Mouse (Mus musculus) left cerebral cortex, postnatal 10 days (tissue): ENCODE measurements at regions not wholly inside any gene's neighbourhood (a gene's known extent, or its start where the extent isn't known, plus 50 kb on each side); places are given as distances from the start of the nearest gene placed in this dataset.

ENCODE experiments used
- DNase-seq, 2 experiments: peaks; one replicate each; pipeline ENCODE4 v3.0.0; 2021 to 2022; ENCODE audit warnings: low spot score in 2 of 2, mixed read lengths in 1 of 2; ENCODE audit errors: extremely low spot score in 1 of 2
- intact Hi-C: fragments of 180-260 bp; cut with DNase I; formaldehyde crosslinking; loops from one replicate; pipeline ENCODE4 v1.15.1; 2025

DNA sequence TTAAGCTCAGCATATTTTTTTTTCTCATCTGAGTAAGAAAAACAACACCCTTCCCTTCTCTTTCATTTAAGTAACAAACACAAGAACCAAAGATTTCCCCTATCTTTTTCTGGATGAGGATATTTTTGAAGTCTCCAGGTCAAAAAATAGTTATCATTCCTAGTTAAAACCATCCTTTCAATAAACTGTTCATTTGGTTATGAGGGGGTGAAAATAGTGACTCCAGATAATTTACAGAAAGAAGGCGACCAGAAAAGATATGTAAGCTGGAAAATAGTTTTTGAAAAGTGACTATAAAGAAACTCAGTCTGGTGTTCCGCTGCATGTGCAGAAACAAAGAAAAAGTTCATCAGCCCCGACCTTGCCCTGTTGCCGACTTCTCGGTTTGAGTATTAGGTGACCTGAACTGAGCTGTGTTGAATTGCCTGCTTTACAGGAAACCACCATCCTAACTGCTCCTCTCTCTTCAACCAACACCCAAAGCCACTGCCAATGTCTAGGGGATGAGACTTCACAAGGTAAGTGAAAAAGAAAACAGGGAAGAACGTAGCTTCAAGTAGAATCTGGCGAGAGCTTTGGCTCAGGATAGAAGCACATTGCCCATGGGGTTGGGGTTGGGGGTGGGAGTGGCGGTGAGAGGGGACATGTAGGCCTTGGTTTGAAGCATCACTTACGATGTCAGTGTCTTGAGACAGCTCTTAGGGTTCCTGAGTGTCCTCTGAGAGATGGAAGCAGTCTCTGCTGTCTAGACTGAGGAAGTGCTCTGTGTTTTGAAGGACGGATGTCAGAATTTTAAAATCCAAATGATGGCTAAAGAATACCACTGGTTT, 104.6 kb downstream of the Ube2e3 start:
- intact Hi-C loops = no loop called here
- no peak for DNase-seq

DNA sequence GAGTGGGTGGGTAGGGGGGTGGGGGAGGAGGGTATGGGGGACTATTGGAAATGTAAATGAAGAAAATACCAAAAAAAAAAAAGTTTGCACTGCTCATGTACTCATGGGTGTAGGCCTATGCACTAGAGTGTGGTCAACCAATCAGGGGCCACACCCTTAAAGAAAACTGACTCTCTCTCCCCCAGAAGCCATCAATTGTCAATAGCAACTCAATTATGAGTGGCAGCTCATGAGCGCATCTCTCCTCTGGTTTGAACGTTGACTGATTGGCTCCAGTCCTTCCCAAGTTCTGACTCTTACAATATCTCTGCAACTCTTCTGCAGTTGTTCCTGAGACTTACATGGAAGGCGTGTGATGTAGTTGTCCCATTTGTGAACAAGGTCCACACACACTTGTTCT, 105.9 kb downstream of the Ube2e3 start:
- DNase-seq = no peak
- intact Hi-C loops = no loop called here

DNA sequence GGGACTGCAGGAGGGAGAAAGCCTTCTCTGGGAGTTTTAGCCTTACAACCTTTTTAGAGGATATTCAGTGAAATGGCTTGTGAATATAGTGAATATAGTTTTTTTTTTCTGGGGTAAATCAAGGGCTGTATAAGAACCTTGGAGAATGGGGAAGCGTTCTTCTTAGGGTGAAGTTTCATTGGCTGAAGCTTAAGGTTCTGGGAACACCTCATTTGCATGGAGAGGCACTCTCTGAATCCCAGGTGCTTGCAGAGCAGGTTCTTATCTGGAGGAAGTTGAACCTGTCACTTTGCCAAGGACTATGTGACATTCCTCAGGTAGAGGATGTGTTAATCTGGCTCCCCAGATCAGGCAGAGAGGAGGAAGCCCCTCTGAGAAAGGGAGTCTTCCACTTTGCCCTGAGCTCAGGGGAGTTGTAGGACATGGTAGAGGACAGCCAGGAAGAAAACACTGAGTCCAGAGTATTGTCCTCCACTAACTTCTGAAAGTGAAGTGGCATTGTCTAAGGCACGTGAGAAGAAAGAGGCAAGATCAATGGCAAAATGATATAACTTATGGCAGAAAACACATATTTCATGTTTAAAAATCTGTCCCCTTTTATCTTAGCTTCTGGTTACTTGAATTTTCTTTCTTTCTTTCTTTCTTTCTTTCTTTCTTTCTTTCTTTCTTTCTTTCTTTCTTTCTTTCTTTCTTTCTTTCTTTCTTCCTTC, 106.9 kb downstream of the Ube2e3 start:
- intact Hi-C loops = no loop called here
- no peak for DNase-seq

DNA sequence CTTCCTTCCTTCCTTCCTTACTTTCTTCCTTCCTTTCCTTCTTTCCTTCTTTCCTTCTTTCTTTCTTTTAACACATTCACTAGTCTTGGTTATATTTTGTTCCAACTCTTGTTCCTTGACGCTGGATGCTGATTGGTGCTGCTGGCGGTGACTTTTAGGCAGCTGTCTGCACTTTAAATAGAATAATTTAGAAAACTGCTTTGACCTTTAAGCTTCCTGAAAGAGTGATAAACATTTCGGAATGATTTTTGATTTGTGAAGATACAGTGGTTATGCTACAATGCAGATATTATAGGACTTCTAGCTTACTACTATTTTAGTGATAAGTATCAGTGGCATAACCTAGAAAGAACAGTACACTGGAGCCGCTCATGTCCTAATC, 107.5 kb downstream of the Ube2e3 start:
- intact Hi-C loops = no loop called here
- DNase-seq = no peak

DNA sequence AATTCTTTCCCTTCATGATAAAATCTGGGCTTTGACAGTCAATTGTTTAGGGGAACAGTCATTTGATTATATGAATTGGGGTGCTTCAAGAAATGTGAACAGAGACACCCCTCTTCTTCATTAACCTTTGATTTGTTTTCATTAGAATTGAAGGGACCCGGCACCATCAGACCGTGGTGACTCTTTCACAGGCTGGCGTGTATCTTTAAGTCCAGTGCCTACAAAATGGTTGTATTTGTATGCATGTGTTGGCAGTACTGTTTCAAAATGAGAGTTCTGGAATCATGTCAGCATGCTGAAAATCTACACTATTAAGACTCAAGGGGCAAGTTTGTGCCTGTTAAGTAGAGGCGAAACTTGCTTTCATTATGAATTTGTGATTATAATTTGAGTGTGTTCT, 108.2 kb downstream of the Ube2e3 start:
- DNase-seq = no peak
- intact Hi-C loops = no loop called here

DNA sequence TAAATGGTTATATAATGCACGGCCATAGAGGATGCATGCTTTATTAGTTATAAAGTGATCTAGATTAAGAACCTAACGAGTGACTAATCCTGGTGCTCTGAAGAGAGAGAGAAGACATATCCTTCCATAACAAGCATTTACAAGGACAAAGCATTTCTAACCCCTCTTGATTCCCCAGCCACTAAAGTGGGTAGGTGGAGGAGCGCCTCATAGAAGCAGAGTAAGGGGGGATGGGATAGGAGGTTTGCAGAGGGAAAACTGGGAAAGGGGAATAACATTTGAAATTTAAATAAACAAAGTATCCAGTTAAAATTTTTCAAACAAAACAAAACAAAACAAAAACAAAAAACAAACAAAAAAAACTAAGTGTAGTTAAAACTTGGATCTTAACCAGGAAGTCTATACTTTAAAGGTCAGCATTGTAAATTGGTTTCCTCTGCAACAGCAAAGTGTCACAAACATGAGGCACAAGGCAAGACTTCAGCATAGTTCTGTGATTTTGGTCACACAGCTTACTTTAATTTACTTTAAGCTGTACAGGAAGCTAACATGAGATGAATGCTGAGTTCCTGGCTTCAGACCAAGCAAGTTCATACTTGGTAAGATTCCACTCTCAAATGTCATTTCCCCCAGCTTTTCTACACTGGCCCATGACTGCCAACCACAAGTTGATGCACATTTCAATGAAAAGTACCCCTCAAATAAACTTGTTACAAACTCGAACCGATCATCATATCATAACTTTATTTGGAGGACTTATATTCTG, 109.9 kb downstream of the Ube2e3 start:
- DNase-seq = no peak
- intact Hi-C loops = no loop called here

DNA sequence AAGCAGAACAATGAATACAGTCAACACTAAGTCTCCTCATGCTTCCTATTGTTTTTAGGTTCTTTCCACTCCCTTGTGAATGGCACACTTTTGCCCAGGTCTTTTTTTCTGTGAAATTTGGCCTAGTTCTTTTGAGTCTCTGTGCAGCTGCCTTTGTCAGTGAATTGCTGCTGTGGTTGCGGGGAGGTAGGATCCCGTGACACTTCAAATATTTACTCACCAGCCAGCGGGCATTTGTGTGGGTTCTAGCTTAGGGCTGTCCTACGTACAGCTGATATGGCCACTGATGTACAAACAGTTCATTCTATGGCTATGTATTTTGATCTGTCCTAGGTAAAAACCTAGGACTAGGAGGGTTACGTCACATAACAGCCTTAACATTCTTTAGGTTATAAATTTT, 112.1 kb downstream of the Ube2e3 start:
- intact Hi-C loops = no loop called here
- DNase-seq = no peak

DNA sequence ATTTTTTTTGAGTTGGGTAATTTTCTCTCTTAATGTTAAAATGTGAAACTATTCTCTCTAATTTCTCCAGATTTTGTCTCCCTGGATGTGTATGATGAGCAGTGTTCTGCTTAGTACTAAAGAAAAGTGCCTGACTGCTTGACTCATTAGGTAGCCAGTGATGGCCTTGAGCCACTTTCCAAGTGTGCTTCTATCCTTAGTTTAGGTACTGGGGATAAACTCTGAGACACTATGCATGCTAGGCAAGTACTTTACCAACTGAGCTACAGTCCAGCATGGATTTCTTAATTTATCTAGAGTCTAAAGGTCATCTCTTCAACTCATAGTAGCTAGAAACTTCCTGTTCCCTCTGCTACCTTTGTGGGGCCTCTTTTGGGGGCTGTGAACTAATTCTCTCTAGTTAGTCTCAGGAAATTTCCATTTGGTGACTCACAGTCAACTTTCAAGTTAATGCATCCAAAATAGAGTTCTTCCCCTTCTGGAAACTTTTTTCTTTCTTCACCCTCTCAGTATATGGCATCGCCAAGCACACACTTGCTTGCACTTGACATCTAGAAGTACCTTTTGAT, 112.8 kb downstream of the Ube2e3 start:
- DNase-seq = no peak
- intact Hi-C loops = no loop called here

DNA sequence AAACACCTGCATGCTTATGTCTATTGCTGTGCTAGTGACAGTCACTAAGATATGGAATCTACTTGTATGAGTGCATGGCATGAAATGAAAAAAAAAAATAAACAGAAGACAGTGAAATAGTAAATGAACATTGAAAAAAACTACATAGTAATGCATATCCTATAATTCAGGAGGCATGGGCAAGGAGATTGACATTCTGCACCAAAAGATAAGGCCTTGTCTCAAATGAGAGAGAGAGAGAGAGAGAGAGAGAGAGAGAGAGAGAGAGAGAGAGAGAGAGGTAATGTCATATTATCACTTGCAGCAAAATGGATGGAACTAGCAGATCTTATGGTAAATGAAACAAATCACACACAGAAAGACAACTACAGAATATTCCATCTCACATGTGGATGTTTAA, 115.4 kb downstream of the Ube2e3 start:
- no peak for DNase-seq
- intact Hi-C loops = no loop called here

DNA sequence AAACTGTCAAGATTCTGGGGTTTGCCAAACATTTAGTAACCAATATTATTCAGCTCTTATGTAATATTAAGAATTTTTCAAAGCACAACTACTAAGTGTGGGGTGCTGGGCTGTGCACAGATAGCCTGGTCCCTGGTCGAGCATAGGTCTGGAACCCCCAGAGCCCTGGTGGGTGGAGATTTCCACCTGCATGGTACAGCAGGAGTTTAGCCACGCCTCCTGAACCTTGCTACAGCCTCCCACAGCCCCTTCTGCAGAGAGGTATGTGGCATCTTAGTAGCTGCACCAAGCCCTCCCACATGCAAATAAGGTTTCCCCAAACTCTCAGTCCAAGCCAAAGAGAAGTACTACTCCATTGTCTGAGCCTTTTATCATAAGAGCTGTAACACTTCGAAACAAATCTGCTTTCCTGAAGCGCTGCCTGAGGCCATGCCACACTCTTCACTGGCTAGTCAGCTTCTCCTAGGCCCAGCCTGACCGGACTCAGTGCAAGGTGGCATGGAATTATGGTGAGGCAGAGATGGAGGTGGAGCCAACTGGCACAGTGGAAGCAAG, 116.1 kb downstream of the Ube2e3 start:
- no peak for DNase-seq
- intact Hi-C loops = no loop called here

DNA sequence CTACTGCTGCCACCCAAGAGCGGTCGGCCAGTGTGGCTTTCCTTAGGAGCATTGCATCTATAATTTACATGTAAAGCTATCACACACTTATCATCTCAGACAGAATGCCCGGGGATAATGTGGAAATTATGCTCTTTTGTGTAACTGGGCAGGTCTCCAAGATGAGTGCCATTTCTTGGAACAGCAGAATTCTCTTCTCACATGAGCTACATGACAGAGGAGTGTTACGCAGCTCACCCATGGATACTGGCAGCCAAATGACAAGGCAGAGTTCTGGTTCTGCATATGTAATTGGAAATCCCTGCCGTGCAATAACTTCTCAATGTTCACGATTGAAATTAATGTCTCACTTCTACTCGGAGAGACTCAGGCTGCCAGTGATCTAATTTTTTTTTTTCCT, 119.1 kb downstream of the Ube2e3 start:
- DNase-seq = peak in 1 of 2 experiments; percentile 11

DNA sequence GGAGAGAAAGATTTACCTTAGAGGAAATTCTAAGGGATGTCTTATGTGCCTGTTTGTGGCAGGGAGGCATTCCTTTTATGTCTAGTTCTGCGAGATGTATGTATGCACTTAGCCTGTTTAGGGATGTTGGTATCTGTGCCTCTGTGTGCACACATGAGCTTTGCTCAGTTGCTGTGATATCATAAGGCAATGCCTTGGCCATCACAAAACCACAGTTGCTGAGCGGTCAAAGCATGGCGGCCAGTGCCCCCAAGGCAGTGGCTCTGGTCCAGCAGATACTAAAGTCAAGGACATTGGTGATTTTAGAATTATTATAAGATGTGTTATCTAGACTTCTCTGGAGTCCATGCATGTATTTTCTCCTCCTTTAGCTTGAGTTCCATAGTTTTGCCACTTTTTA, 119.5 kb downstream of the Ube2e3 start:
- DNase-seq = no peak
- intact Hi-C loops = no loop called here

More for the DNA sequence above, 119.1 kb downstream of the Ube2e3 start:
- intact Hi-C loops = no loop called here

DNA sequence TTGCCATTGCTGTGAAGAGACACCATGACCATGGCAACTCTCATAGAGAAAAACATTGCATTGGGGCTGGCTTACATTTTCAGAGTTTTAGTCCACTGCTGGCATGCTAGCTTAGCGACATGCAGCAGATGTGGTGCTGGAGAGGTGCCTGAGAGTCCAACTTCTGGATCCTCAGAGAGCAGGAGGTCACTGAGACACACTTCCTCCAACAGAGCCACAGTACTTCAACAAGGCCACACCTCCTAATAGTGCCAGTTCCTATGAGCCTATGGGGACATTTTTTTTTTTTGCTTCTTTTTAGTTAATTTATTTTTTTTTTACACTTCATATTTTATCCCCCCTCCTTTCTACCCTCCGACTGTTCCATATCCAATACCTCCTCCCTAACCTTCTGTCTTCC, 120.3 kb downstream of the Ube2e3 start:
- no peak for DNase-seq
- intact Hi-C loops = no loop called here

DNA sequence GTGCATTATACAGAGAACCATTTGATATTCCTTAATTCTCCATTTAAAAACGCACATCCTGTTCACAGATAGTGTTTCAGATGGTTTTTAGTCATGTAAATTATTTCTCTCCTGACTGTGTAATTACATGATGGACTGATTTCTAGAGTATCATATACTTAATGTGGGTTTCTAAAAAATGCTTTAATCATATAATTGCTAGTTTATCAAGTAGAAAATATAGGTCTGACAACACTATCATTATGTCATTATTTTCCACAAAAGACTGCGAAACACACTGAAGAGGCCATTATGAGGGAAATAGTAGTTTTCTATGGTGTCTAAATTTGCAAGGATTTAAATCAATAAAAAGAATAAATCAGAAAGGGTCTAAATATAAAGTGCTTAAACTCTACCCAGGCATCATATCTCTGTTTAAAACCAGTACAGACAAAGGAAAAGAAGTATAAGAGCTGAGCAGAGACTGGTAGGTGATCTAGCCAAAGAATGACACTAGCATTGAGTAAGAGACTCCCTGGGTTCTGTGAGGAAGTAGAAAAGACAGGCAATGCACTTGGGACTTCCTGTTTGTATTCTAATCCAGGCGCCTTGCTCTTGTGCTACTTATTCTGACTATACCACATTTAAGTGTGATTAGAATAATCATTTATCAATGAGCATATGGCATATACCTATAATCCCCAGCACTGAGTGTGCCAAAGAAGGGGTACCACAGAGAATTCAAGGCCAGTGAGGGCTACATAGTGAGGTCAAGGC, 127.1 kb downstream of the Ube2e3 start:
- intact Hi-C loops = no loop called here
- no peak for DNase-seq

DNA sequence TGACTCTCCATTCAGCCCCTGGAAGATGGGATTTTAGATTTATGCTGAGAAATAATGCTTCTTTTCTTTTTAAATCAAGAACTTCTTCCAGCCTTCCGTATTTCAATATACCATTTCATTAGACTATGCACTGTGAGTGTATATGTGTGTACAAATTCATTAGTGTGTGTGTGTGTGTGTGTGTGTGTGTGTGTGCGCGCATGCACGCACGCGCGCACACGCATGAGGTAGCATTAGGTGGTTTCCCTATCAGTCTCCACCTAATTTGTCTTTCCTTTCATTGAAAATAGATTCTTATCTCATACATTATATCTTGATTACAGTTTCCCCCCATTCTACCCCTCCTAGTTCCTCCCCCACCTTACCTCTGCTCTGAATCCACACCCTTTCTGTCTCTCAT, 130.7 kb downstream of the Ube2e3 start:
- intact Hi-C loops = no loop called here
- DNase-seq = no peak

DNA sequence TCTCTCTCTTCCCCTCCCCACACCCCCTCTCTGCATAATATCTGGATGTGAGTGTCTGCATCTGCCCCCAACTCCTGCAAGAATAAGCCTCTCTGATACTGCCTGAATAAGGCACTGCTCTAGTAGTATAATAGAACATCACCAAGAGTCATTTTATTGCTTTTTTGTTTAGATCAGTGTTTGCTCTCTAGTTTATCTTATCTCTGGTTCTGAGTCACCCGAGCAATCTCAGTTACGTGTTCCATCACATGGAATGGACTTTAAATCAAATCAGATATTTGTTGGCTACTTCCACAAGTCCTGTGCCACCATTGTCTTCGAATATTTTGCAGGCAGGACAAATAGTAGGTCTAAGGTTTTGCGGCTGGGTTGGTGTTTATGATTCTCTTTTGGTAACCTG, 131.5 kb downstream of the Ube2e3 start:
- intact Hi-C loops = no loop called here
- DNase-seq = no peak

DNA sequence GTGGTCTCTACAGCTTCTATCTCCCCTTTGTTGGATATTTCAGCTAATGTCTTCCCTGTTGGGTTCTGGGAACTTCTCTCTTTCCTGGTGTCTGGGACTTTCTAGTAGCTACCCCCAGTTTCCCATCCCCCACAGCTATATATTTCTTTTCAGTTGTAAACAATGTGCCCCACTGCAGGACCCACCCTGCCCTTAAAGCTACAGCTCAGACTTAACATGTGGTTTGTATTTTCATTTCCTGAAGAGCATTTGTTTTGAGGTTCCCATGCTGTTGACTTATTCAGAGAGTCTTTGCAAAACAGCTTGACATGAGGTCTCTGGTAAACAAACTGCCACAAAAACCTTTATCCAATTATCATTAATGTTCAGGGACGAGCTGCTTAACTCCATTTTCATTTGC, 136.9 kb downstream of the Ube2e3 start:
- intact Hi-C loops = no loop called here
- no peak for DNase-seq

DNA sequence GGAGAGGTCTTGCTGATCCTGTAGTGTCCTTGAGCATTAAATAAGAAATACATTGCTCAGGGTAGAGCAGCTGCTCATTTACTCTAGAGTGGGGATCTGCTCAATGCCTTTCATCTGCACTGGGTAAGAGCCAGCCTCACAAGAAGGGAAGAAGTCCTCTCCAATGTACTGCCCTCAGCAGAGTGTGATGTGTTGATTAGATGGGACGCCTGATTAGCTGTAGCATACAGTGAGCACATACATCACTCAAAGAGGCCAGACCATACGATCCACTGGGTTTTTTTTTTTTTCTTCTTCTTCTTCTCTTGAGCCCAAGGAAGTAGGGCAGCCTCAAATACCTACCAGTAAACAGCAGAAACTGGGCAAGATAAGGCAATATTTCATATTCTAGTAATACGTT, 140.7 kb downstream of the Ube2e3 start:
- no peak for DNase-seq
- intact Hi-C loops = no loop called here

DNA sequence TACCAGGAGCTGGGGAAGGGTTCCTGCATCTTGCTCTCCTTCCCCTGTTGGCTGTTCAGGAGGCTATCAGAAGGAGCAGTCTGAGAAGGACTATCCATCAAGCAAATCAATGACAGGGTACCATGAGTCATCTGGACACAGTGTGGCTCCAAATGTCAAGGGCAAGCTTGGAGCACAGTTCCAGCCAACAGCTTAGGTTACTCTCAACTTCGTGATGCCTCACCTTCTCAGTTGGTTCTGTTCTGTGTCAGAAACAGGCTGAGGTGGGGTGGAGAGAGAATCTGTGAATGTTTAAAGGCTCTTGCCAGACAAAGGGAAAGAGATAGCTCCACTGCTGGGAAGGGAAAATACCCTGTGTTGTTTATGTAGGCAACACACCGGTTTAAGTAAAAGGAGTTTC, 141.9 kb downstream of the Ube2e3 start:
- intact Hi-C loops = no loop called here
- DNase-seq = no peak
